Mouse (Mus musculus) G1E (cell line): Measurements from ENCODE around the gene Sv2a.

Source experiments
- CTCF ChIP-seq: IDR thresholded peaks from 2 replicates; pipeline ENCODE4 v1.5.1; 2012; ENCODE audit warnings: low read depth, low read length, inconsistent platforms, mixed read lengths
- GATA1 ChIP-seq: IDR thresholded peaks from 2 replicates; pipeline ENCODE4 v1.6.1; 2012; ENCODE audit warnings: borderline replicate concordance, low read length, inconsistent platforms, mixed read lengths

DNA sequence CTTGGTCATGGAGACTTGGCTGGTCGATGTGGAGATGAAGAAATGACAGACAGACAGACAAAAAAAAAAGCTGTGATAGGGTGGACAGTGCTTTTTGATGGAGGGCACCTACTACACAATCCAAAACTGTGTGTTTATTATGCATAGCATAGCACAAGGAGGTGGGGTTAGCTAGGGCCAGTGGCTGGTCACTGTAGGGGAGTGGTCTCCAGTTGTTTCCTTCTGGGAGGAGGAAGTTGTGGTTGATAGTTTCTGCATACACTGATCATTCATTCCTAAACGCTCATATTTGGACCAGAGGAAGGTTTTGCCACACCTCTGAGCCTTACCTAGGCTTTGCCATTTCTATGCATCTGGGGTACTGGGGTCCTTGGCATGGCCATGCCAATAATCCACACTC, 49.5 kb downstream of the Sv2a start:
- TF ChIP-seq CTCF (no peak), GATA1 (no peak)
